Mouse (Mus musculus) C2C12 (cell line): ENCODE data around the gene Anxa9.

ENCODE experiments used
- CEBPB ChIP-seq: IDR thresholded peaks from one replicate; pipeline ENCODE4 v1.6.1; 2011; ENCODE audit warnings: low read depth, mild to moderate bottlenecking, control low read depth, moderate library complexity
- CTCF ChIP-seq: IDR thresholded peaks from one replicate; pipeline ENCODE4 v1.5.1; 2011; ENCODE audit not compliant: control insufficient read depth, insufficient read depth, insufficient read length
- MAX ChIP-seq: IDR thresholded peaks from one replicate; pipeline ENCODE4 v1.6.1; 2011; ENCODE audit warnings: mild to moderate bottlenecking, control low read depth
- MYOD1 ChIP-seq: IDR thresholded peaks from one replicate; pipeline ENCODE4 v1.6.1; 2011; ENCODE audit warnings: low read depth; ENCODE audit not compliant: control insufficient read depth, insufficient read length
- USF1 ChIP-seq: IDR thresholded peaks from one replicate; pipeline ENCODE4 v1.6.1; 2011; ENCODE audit warnings: low read depth, mild to moderate bottlenecking, control low read depth, moderate library complexity

GRCm38 (mm10) chr3:95295321-95296102 is 11.5 kb downstream of the Anxa9 start:
- TF ChIP-seq CTCF (no peak), MAX (no peak), USF1 (no peak), MYOD1 (no peak), CEBPB (no peak)
